Mouse (Mus musculus): ENCODE results near the gene Ppt2.

DNA sequence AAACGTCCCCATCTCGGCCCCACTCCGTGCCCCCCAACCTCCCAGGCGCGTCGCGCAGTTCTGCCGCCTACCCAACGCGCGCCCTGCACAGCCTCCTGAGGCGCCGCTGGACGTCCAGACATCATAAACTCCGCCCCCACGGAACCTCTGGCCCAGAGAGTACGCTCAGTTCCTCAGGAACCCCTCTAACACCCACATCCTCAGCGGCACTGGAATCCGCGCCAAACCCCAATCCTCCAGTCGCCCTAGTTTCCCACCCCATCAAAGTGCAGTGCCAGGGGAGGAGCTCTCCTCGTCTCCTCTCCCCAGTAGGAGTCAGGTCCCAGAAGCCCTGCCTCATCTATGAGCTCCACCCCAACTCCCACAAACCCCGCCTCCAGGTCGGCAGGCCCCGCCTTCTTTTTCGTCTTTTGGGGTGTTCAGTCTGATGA lies 4.0 kb upstream of the Ppt2 start:
- TF ChIP-seq POLR2A (IDR thresholded peaks at IDR 0.05; ENCODE audit: extremely low read depth, insufficient read depth, low read length) (peak; percentile 64; the same call in 1 of the 2 replicates), CTCF (IDR thresholded peaks at IDR 0.05; ENCODE audit: extremely low read depth, insufficient read depth, low read length) (no peak)

Data from cortical plate, adult 2 months (tissue).